Mouse (Mus musculus): ENCODE data around the gene Cdsn.

Cdsn gene

DNA sequence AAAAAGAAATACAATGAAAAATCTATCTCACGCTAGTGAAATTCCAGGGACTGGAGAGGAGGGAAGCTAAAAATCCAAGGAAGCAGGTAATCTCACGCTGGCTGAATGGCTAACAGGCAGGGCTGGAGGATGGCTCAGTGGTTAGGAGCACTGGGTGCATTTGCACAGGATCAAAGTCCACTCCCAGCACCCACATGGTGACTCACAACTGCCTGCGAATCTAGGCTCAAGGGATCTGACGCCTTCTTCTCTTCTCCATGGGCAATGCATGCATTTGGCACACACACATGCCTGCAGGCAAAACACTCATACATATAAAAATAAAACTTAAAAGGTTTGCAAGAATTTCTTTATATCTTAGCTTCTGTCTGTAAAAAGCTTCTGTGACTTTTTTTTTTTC, 14.5 kb upstream of the Cdsn start:
- DNase-seq (ENCODE audit: low spot score): no peak

DNA sequence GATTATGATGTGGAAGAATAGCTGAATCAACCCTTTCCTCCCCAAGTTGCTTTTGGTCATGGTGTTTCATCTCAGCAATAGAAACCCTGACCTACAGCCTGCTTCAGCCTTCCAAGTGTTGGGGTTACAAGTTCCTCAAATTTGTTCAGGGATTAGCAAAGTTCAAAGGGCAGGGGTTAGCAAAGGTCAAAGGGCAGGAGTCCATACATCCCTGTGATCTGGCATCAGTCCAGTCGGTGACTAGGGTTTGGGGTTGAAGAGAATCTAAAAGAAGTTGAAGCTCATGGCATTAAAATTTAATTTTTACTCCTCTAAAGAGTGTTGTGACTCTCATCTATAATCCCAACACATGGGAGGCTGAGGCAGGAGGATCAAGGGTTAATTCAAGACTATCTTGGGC, 13.5 kb upstream of the Cdsn start:
- no peak for DNase-seq (ENCODE audit: low spot score)

GRCm38 (mm10) chr17:35539540-35539939, 12.4 kb upstream of the Cdsn start:
- no peak for DNase-seq (ENCODE audit: low spot score)

- no peak for DNase-seq (ENCODE audit: low spot score)
These were observed 9.0 kb upstream of the Cdsn start for GRCm38 (mm10) chr17:35542761-35543411.

- DNase-seq (ENCODE audit: low spot score): no peak
These were observed 8.5 kb upstream of the Cdsn start for GRCm38 (mm10) chr17:35543412-35543861.

GRCm38 (mm10) chr17:35544001-35544400, 7.9 kb upstream of the Cdsn start:
- DNase-seq (ENCODE audit: low spot score): no peak

DNA sequence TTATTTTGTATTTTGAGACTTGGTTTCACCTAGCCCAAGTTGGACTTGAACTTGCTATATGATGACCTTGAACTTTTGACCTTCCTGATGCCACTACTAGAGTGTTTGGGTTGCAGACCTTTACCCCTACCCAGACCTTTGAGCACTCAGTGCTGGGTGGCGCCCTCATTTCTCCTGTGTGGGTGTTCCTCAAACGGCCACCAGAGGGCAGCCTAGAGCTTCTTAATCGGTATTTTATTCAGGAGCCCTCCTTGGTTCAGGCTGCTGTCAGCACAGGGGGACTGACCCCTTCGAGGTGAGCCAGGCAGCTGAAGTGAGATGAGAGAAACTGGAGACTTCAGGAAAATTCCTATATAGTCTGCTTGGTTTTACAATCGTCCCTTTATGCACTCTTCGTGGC, 7.2 kb upstream of the Cdsn start:
- no peak for DNase-seq (ENCODE audit: low spot score)

DNA sequence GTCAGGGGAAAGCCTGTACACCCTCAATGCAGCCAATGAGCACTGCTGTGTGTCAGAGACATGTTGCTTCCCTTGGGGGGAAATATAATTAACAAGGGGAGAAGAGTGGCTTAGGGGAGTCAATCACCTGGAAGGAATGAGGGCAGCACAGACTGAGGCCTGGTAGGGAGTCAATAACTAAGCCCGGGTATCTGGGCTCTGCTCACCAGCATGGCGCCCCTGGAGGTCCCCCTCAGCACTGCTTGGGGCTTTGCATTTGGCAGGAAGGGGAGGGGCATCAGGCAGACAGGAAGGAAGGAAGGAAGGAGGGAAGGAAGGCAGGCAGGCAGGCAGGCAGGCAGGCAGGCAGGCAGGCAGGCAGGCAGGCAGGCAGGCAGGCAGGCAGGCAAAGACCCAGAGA, 4.5 kb upstream of the Cdsn start:
- no peak for DNase-seq (ENCODE audit: low spot score)

GRCm38 (mm10) chr17:35548636-35549035, 3.3 kb upstream of the Cdsn start:
- no peak for DNase-seq (ENCODE audit: low spot score)

- DNase-seq (ENCODE audit: low spot score): no peak
These were observed 2.3 kb upstream of the Cdsn start for GRCm38 (mm10) chr17:35549437-35550142.

- DNase-seq (ENCODE audit: low spot score): no peak
These were observed 1.8 kb upstream of the Cdsn start for GRCm38 (mm10) chr17:35550143-35550494.

- no peak for DNase-seq (ENCODE audit: low spot score)
These were observed 1.1 kb upstream of the Cdsn start for GRCm38 (mm10) chr17:35550871-35551270.

DNA sequence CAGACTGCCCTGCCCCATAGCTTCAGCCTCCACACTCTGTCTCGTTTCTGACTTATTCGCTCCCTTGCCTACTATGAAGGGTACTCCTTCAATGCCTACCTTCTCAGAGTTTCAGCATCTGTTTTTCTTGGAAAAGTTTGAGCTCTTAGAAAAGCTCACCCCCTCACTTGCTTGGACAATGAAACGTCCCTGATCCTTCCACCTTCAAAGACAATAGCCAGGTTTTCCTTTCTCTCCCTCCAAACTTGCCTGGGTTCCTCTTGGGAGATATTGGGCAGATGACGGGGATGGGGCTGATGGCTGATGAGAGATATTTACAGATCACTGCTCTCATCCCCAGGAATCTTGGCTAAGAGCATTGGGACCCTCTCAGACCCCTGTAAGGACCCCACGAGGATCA, 2.4 kb downstream of the Cdsn start:
- DNase-seq (ENCODE audit: low spot score): no peak

DNA sequence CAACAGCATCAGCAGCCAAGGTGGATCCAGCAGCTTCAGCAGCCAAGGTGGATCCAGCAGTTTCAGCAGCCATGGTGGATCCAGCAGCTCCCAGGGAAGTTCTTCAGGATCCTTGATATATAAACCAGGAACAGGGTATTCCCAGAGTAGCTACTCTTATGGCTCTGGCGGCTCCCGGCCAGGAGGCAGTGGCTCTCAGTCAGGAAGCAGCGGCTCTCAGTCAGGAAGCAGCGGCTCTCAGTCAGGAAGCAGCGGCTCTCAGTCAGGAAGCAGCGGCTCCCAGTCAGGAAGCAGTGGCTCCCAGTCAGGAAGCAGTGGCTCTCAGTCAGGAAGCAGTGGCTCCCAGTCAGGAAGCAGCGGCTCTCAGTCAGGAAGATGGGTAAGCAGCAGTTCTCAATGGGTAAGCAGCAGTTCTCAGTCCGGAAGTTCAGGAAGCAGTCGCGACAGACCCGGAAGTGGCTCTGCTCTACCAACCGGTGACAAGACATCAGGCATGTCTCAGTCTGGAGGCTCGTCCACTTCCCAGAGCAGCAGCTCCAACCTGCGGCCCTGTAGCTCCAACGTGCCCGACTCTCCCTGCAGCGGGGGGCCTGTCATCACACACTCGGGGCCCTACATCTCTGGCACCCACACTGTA, 3.0 kb downstream of the Cdsn start:
- DNase-seq (ENCODE audit: low spot score): no peak

DNA sequence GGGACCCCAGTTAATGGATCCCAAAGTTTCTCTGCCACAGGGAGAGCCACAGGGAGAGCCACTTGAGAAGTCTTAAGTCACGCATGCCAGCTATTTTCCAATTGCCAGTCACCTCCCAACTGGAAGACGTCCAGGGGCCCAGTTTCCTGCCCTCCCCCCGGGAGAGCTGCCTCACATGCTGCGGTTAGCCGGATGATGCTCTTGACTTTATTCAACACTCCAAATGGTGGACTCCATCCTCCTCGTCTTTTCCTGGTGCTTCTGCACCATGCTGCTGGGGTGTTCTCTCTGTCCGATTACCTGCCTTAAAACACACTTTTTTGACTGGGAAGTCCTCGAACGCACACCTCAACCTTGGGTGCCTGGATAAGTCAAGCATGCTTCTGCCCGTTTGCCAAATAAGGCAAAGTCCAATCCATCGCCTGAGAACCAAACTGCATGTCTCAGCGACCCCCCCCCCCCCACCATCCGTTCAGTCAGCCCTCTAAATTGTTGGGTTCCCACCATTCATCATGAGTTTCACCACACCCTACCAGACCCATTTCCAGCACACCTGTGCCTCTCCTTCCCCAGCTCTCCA, 4.3 kb downstream of the Cdsn start:
- DNase-seq (ENCODE audit: low spot score): no peak

GRCm38 (mm10) chr17:35556812-35557211, 4.9 kb downstream of the Cdsn start:
- no peak for DNase-seq (ENCODE audit: low spot score)

- no peak for DNase-seq (ENCODE audit: low spot score)
These were observed 5.4 kb downstream of the Cdsn start for GRCm38 (mm10) chr17:35557351-35557750.

GRCm38 (mm10) chr17:35558216-35558615, 6.3 kb downstream of the Cdsn start:
- DNase-seq (ENCODE audit: low spot score): no peak

DNA sequence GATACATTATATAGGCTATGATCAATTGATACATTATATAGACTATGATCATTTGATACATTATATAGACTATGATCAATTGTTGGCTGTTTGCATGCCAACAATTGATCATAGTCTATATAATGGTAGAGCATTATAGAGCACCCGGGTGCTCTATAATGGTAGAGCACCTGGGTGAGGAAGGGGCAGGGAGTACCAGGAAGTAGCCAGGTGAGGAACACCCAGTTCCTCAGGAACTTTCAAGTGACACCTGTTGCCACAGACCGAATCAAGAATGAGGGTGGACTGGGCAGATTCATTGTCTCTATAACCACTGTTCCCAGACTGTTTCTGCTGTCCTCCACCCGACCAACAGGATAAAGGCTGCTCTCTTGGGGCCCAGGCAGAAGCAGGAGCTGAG, 15.2 kb downstream of the Cdsn start, which contains the start of gene 2300002M23Rik:
TSS of gene 2300002M23Rik (plus strand) at position 301 of the 400 bp plus-strand sequence.
- no peak for DNase-seq (ENCODE audit: low spot score)

DNA sequence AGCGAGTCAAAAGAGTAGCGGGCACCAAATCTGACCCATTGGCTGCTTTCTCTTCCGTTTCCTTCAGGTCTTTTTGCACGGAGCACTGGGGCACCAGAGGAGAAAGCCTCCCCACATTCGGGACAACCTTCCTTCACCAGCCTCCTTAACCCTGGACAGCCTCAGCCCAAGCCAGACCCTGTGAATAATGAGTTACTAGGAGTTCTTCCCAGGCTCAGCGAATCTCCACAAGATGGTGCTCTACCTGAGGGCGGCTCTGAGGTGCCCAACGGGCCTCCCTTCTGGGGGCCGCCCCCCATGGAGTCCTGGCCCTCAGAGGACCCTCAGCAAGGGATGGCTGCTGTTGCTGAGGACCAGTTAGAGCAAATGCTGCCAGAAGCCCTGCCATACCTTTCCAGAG, 15.8 kb downstream of the Cdsn start:
- DNase-seq (ENCODE audit: low spot score): no peak

GRCm38 (mm10) chr17:35569091-35569944, 17.4 kb downstream of the Cdsn start:
- no peak for DNase-seq (ENCODE audit: low spot score)

DNA sequence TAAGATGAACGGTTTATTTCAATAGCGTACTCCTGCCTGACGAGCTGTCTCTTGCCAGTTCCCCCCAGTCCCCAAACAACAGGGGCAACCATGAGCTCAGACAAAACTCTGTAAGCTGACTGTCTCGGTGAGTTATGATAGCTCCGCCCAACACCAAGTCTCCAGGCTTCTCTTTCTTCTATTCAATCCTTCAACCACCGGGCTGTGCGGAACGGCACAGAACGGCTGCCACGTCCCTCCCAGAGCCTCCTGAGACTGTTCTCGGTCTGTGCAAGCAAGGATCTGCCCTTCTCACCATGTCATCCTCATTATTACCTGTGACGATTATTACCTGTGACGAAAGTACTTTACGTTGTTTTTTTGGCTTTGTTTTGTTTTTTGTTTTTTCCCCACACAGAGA, 18.9 kb downstream of the Cdsn start:
- DNase-seq (ENCODE audit: low spot score): no peak
